Mouse (Mus musculus) erythroblast, embryonic 14.5 days (primary cell): ENCODE data around the gene Tmem205. TPM values are rescaled to one million over a fixed set of nuclear protein-coding genes. Genes with fewer than 3 reads are reported as not detected.

Experiments
- H3K27me3 ChIP-seq: 2 replicates; pipeline ENCODE4 v1.6.1; 2012; ENCODE audit warnings: inconsistent platforms; ENCODE audit not compliant: control insufficient read depth
- H3K36me3 ChIP-seq: 2 replicates; pipeline ENCODE4 v1.6.1; 2012; ENCODE audit warnings: mild to moderate bottlenecking, inconsistent platforms; ENCODE audit not compliant: control insufficient read depth
- H3K4me1 ChIP-seq: 2 replicates; pipeline ENCODE4 v1.6.1; 2012; ENCODE audit warnings: inconsistent platforms; ENCODE audit not compliant: control insufficient read depth
- H3K4me3 ChIP-seq: replicated peaks from 2 replicates; pipeline ENCODE3; 2012; ENCODE audit warnings: moderate library complexity, mild to moderate bottlenecking, inconsistent platforms
- H3K9me3 ChIP-seq: 2 replicates; pipeline ENCODE4 v1.6.1; 2012; ENCODE audit warnings: low read length, inconsistent platforms, mixed read lengths; ENCODE audit not compliant: control insufficient read depth
- GATA1 ChIP-seq: IDR thresholded peaks from 2 replicates; pipeline ENCODE4 v1.6.1; 2012; ENCODE audit warnings: low read length, inconsistent platforms, mixed read lengths
- TAL1 ChIP-seq: IDR thresholded peaks from 3 replicates; pipeline ENCODE4 v1.6.1; 2012; ENCODE audit warnings: low read length, inconsistent platforms, mixed read lengths
- polyA plus RNA-seq: library from polyadenylated mRNA; stranded (reverse); fragments of >175 nt; gene quantifications from 2 replicates; pipeline ENCODE4 v1.2.3, GENCODE M21; 2012

Gene Tmem205
- polyA plus RNA-seq, 1 experiment = 0.10 TPM

GRCm38 (mm10) chr9:21935466-21936131, 8.2 kb upstream of the Tmem205 start:
- peaks cover 25% of the 10 kb centered on the region for H3K27me3 ChIP-seq
- no peak for TF ChIP-seq TAL1
- no peak for TF ChIP-seq GATA1
- H3K4me1 ChIP-seq = peaks cover 22% of the 10 kb centered on the region
- no peaks in the 10 kb centered on the region for H3K36me3 ChIP-seq
- H3K9me3 ChIP-seq = no peaks in the 10 kb centered on the region
- H3K4me3 ChIP-seq = no peak overlapping the region

GRCm38 (mm10) chr9:21934021-21934420, 6.7 kb upstream of the Tmem205 start:
- H3K27me3 ChIP-seq = peaks cover 25% of the 10 kb centered on the region
- TF ChIP-seq TAL1 = no peak
- TF ChIP-seq GATA1 = no peak
- no peaks in the 10 kb centered on the region for H3K9me3 ChIP-seq
- no peaks in the 10 kb centered on the region for H3K36me3 ChIP-seq
- H3K4me3 ChIP-seq = no peak overlapping the region
- peaks cover 22% of the 10 kb centered on the region for H3K4me1 ChIP-seq

GRCm38 (mm10) chr9:21932445-21933137, 5.2 kb upstream of the Tmem205 start:
- Histone ChIP-seq H3K27me3 (peaks cover 25% of the 10 kb centered on the region), H3K9me3 (no peaks in the 10 kb centered on the region)

GRCm38 (mm10) chr9:21932006-21932405, 4.7 kb upstream of the Tmem205 start:
- Histone ChIP-seq H3K4me1 (peaks cover 27% of the 10 kb centered on the region), H3K36me3 (no peaks in the 10 kb centered on the region), H3K9me3 (no peaks in the 10 kb centered on the region), H3K4me3 (no peak overlapping the region), H3K27me3 (peaks cover 30% of the 10 kb centered on the region)
- TF ChIP-seq TAL1 (no peak), GATA1 (no peak)

More at GRCm38 (mm10) chr9:21932445-21933137, 5.2 kb upstream of the Tmem205 start:
- peaks cover 24% of the 10 kb centered on the region for H3K4me1 ChIP-seq
- no peak for TF ChIP-seq TAL1
- no peak for TF ChIP-seq GATA1
- H3K4me3 ChIP-seq = no peak overlapping the region
- H3K36me3 ChIP-seq = no peaks in the 10 kb centered on the region

GRCm38 (mm10) chr9:21929208-21929607, 1.9 kb upstream of the Tmem205 start:
- H3K4me1 ChIP-seq = peaks cover 26% of the 10 kb centered on the region
- no peak for TF ChIP-seq TAL1
- no peak for TF ChIP-seq GATA1
- no peaks in the 10 kb centered on the region; the same call in 1 of the 2 replicates for H3K36me3 ChIP-seq
- H3K27me3 ChIP-seq = peaks cover 14% of the 10 kb centered on the region
- H3K9me3 ChIP-seq = no peaks in the 10 kb centered on the region
- H3K4me3 ChIP-seq = no peak overlapping the region

- Histone ChIP-seq H3K27me3 (peaks cover 5% of the 10 kb centered on the region), H3K9me3 (peaks cover 5% of the 10 kb centered on the region), H3K4me3 (peak overlapping the region; percentile 44), H3K36me3 (peaks cover 2% of the 10 kb centered on the region), H3K4me1 (peaks cover 23% of the 10 kb centered on the region)
- TF ChIP-seq GATA1 = no peak
- no peak for TF ChIP-seq TAL1
Observed at GRCm38 (mm10) chr9:21926784-21927183, 572 bp downstream of the Tmem205 start.

GRCm38 (mm10) chr9:21926155-21926554, 1.2 kb downstream of the Tmem205 start:
- H3K4me1 ChIP-seq = peaks cover 23% of the 10 kb centered on the region
- peaks cover 8% of the 10 kb centered on the region for H3K9me3 ChIP-seq
- H3K27me3 ChIP-seq = peaks cover 5% of the 10 kb centered on the region
- no peak overlapping the region for H3K4me3 ChIP-seq
- TF ChIP-seq GATA1 (no peak), TAL1 (no peak)
- peaks cover 5% of the 10 kb centered on the region for H3K36me3 ChIP-seq

- Histone ChIP-seq H3K4me3 (no peak overlapping the region), H3K9me3 (peaks cover 8% of the 10 kb centered on the region), H3K27me3 (peaks cover 5% of the 10 kb centered on the region), H3K4me1 (peaks cover 23% of the 10 kb centered on the region), H3K36me3 (peaks cover 5% of the 10 kb centered on the region)
- no peak for TF ChIP-seq GATA1
- TF ChIP-seq TAL1 = no peak
Observed at GRCm38 (mm10) chr9:21925506-21925905, 1.9 kb downstream of the Tmem205 start.

GRCm38 (mm10) chr9:21925034-21925433, 2.3 kb downstream of the Tmem205 start:
- peaks cover 5% of the 10 kb centered on the region for H3K36me3 ChIP-seq
- peaks cover 5% of the 10 kb centered on the region for H3K27me3 ChIP-seq
- TF ChIP-seq GATA1 = no peak
- TF ChIP-seq TAL1 = no peak
- H3K9me3 ChIP-seq = peaks cover 8% of the 10 kb centered on the region
- no peak overlapping the region for H3K4me3 ChIP-seq
- H3K4me1 ChIP-seq = peaks cover 23% of the 10 kb centered on the region
